Mouse (Mus musculus): Measurements from ENCODE around the gene Gm10188.

Gm10188 gene

GRCm38 (mm10) chr1:132245010-132245409, 15.4 kb upstream of the Gm10188 start:
- CTCF ChIA-PET = interaction anchor here in 2 of 4 experiments (0.9 to 2.0 kb wide), 4 partner anchors 7 to 87 kb away, joined by 3 to 6 read pairs (median 4); no protein-coding TSS in a partner anchor

GRCm38 (mm10) chr1:132237585-132238159, 8.1 kb upstream of the Gm10188 start:
- ChIA-PET POLR2A (interaction anchor here (0.6 to 4.1 kb wide), 30 partner anchors 11 to 281 kb away, joined by 3 to 31 read pairs (median 4); partner anchors contain the start of gene Elk4 (in 1 of the 4)), CTCF (interaction anchor here (0.5 to 7.2 kb wide), 70 partner anchors 8 to 283 kb away, joined by 3 to 75 read pairs (median 5); partner anchors contain the start of genes AC124108.1 (in 1 of the 4), Cdk18 (in 1 of the 4), Elk4 (in 1 of the 4) and Lemd1 (in 1 of the 4))

More at GRCm38 (mm10) chr1:132245010-132245409, 15.4 kb upstream of the Gm10188 start:
- POLR2A ChIA-PET = interaction anchor here in 1 of 4 experiments (1.0 kb wide), 1 partner anchor 9 kb away, joined by 3 read pairs; no protein-coding TSS in a partner anchor

- ChIA-PET CTCF (interaction anchor here (0.5 to 7.2 kb wide), 24 partner anchors 8 to 577 kb away, joined by 3 to 75 read pairs (median 5); partner anchors contain the start of genes AC124108.1 (in 1 of the 4) and Lemd1 (in 1 of the 4)), POLR2A (interaction anchor here in 3 of 4 experiments (0.5 to 2.1 kb wide), 12 partner anchors 12 to 348 kb away, joined by 3 to 8 read pairs (median 4); no protein-coding TSS in a partner anchor)
Measured at GRCm38 (mm10) chr1:132234757-132235273, 5.2 kb upstream of the Gm10188 start.

GRCm38 (mm10) chr1:132233566-132233965, 4.0 kb upstream of the Gm10188 start:
- CTCF ChIA-PET = interaction anchor here (0.6 to 7.2 kb wide), 13 partner anchors 9 to 433 kb away, joined by 3 to 75 read pairs (median 6); no protein-coding TSS in a partner anchor

GRCm38 (mm10) chr1:132231470-132232274, 2.1 kb upstream of the Gm10188 start:
- ChIA-PET CTCF (interaction anchor here in 3 of 4 experiments (0.5 to 1.6 kb wide), 5 partner anchors 21 to 736 kb away, joined by 3 to 4 read pairs (median 3); no protein-coding TSS in a partner anchor), POLR2A (interaction anchor here in 1 of 4 experiments (0.6 to 1.3 kb wide), 5 partner anchors 28 to 149 kb away, joined by 3 to 5 read pairs (median 3); no protein-coding TSS in a partner anchor)

More at GRCm38 (mm10) chr1:132233566-132233965, 4.0 kb upstream of the Gm10188 start:
- POLR2A ChIA-PET = interaction anchor here in 3 of 4 experiments (0.6 to 1.2 kb wide), 7 partner anchors 19 to 289 kb away, joined by 3 read pairs; no protein-coding TSS in a partner anchor

GRCm38 (mm10) chr1:132226297-132227080, 3.1 kb downstream of the Gm10188 start:
- ChIA-PET POLR2A (interaction anchor here (0.5 to 1.5 kb wide), 8 partner anchors 8 to 223 kb away, joined by 3 to 9 read pairs (median 4); no protein-coding TSS in a partner anchor), CTCF (interaction anchor here (0.6 to 2.7 kb wide), 23 partner anchors 9 to 628 kb away, joined by 3 to 12 read pairs (median 4); partner anchors contain the start of gene Tmcc2 (in 1 of the 4))

- POLR2A ChIA-PET = interaction anchor here in 3 of 4 experiments (0.7 to 2.1 kb wide), 13 partner anchors 10 to 255 kb away, joined by 3 to 6 read pairs (median 3); partner anchors contain the start of gene Rbbp5 (in 1 of the 3)
- CTCF ChIA-PET = interaction anchor here in 3 of 4 experiments (0.5 to 3.5 kb wide), 14 partner anchors 10 to 170 kb away, joined by 3 to 24 read pairs (median 3); no protein-coding TSS in a partner anchor
Measured at GRCm38 (mm10) chr1:132222166-132222565, 7.4 kb downstream of the Gm10188 start.

GRCm38 (mm10) chr1:132221627-132222026, 7.9 kb downstream of the Gm10188 start:
- ChIA-PET POLR2A (interaction anchor here in 3 of 4 experiments (0.6 to 2.1 kb wide), 13 partner anchors 10 to 250 kb away, joined by 3 to 6 read pairs (median 3); no protein-coding TSS in a partner anchor), CTCF (interaction anchor here in 3 of 4 experiments (0.6 to 3.5 kb wide), 14 partner anchors 10 to 170 kb away, joined by 3 to 24 read pairs (median 3); no protein-coding TSS in a partner anchor)

- CTCF ChIA-PET = interaction anchor here in 2 of 4 experiments (0.5 to 1.0 kb wide), 6 partner anchors 19 to 216 kb away, joined by 3 to 7 read pairs (median 4); no protein-coding TSS in a partner anchor
- POLR2A ChIA-PET = no interaction called here
Measured at GRCm38 (mm10) chr1:132216276-132216675, 13.3 kb downstream of the Gm10188 start.

GRCm38 (mm10) chr1:132213076-132213475, 16.5 kb downstream of the Gm10188 start:
- ChIA-PET CTCF (interaction anchor here (0.7 to 5.0 kb wide), 31 partner anchors 9 to 396 kb away, joined by 3 to 105 read pairs (median 5); partner anchors contain the start of genes AC124108.1 (in 2 of the 4), Cdk18 (in 2 of the 4) and Lemd1 (in 2 of the 4)), POLR2A (interaction anchor here in 3 of 4 experiments (0.6 to 11.8 kb wide), 10 partner anchors 12 to 803 kb away, joined by 3 to 100 read pairs (median 4); partner anchors contain the start of genes AC124108.1 (in 1 of the 3) and Lemd1 (in 1 of the 3))

- ChIA-PET POLR2A (interaction anchor here in 3 of 4 experiments (0.7 to 11.8 kb wide), 16 partner anchors 10 to 204 kb away, joined by 3 to 100 read pairs (median 4); partner anchors contain the start of genes AC124108.1 (in 1 of the 3) and Lemd1 (in 1 of the 3)), CTCF (interaction anchor here (0.5 to 5.0 kb wide), 105 partner anchors 8 to 1553 kb away, joined by 3 to 105 read pairs (median 4); partner anchors contain the start of genes AC124108.1 (in 3 of the 4), Lemd1 (in 3 of the 4), Cdk18 (in 2 of the 4) and Nuak2 (in 1 of the 4))
Measured at GRCm38 (mm10) chr1:132212218-132212617, 17.3 kb downstream of the Gm10188 start.

- POLR2A ChIA-PET = interaction anchor here (0.9 to 11.8 kb wide), 16 partner anchors 10 to 144 kb away, joined by 3 to 100 read pairs (median 4); partner anchors contain the start of genes AC124108.1 (in 1 of the 4) and Lemd1 (in 1 of the 4)
- CTCF ChIA-PET = interaction anchor here (0.5 to 5.0 kb wide), 78 partner anchors 8 to 1553 kb away, joined by 3 to 105 read pairs (median 6); partner anchors contain the start of genes AC124108.1 (in 3 of the 4), Lemd1 (in 3 of the 4), Cdk18 (in 2 of the 4) and Nuak2 (in 1 of the 4)
Measured at GRCm38 (mm10) chr1:132211672-132212071, 17.9 kb downstream of the Gm10188 start.

GRCm38 (mm10) chr1:132210922-132211321, 18.6 kb downstream of the Gm10188 start:
- CTCF ChIA-PET = interaction anchor here (0.6 to 5.0 kb wide), 77 partner anchors 8 to 779 kb away, joined by 3 to 105 read pairs (median 6); partner anchors contain the start of genes AC124108.1 (in 3 of the 4), Lemd1 (in 3 of the 4), Cdk18 (in 1 of the 4) and Elk4 (in 1 of the 4)
- POLR2A ChIA-PET = interaction anchor here (0.6 to 11.8 kb wide), 17 partner anchors 10 to 180 kb away, joined by 3 to 100 read pairs (median 4); partner anchors contain the start of genes AC124108.1 (in 1 of the 4) and Lemd1 (in 1 of the 4)

- ChIA-PET POLR2A (interaction anchor here in 3 of 4 experiments (1.0 to 11.8 kb wide), 9 partner anchors 9 to 201 kb away, joined by 3 to 100 read pairs (median 5); partner anchors contain the start of genes AC124108.1 (in 1 of the 3) and Lemd1 (in 1 of the 3)), CTCF (interaction anchor here in 3 of 4 experiments (0.7 to 5.0 kb wide), 12 partner anchors 9 to 242 kb away, joined by 3 to 91 read pairs (median 46); partner anchors contain the start of genes AC124108.1 (in 1 of the 3) and Lemd1 (in 1 of the 3))
Measured at GRCm38 (mm10) chr1:132209400-132209799, 20.2 kb downstream of the Gm10188 start.

GRCm38 (mm10) chr1:132208154-132208553, 21.4 kb downstream of the Gm10188 start:
- CTCF ChIA-PET = interaction anchor here in 3 of 4 experiments (0.6 to 1.5 kb wide), 9 partner anchors 10 to 148 kb away, joined by 3 to 5 read pairs (median 3); no protein-coding TSS in a partner anchor
- POLR2A ChIA-PET = interaction anchor here in 3 of 4 experiments (0.6 to 11.8 kb wide), 10 partner anchors 11 to 200 kb away, joined by 3 to 100 read pairs (median 5); partner anchors contain the start of genes AC124108.1 (in 1 of the 3) and Lemd1 (in 1 of the 3)
